Mouse (Mus musculus) kidney, adult 8-10 months (tissue): ENCODE data around the gene Mtx1.

Experiments used
- DNase-seq, 2 experiments: peaks; one replicate each; pipeline ENCODE4 v3.0.0; 2022

The Mtx1 gene

GRCm38 (mm10) chr3:89226900-89227299 is at the start of gene Mtx1:
Gene Mtx1 (minus strand): TSS chr3:89227088.
- no peak for DNase-seq

- DNase-seq = peak in 1 of 2 experiments; percentile 48
These were observed 49.2 kb upstream of the Mtx1 start for GRCm38 (mm10) chr3:89276061-89276460.

DNA sequence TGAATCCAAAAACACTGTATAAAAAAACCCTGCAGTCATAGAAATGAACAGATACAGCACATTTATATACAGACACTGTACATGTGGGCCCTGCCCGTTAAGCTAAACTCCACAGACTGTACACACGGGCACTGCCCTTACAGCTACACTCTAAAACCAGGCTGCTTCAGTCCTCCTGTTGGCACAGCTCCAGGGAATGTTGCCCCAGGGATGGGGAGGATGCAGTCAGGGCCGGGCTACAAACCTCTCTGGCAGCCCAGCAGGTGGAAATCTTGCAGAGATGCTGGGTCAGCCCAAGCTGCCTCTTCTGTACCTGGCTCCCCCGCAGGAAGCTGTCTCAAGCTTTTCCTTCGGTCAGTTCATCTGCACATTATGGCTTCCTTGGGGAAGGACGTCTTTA is 44.9 kb upstream of the Mtx1 start:
- peak; percentile 53 for DNase-seq

GRCm38 (mm10) chr3:89270891-89271290 is 44.0 kb upstream of the Mtx1 start:
- peak in 1 of 2 experiments; percentile 36 for DNase-seq

DNA sequence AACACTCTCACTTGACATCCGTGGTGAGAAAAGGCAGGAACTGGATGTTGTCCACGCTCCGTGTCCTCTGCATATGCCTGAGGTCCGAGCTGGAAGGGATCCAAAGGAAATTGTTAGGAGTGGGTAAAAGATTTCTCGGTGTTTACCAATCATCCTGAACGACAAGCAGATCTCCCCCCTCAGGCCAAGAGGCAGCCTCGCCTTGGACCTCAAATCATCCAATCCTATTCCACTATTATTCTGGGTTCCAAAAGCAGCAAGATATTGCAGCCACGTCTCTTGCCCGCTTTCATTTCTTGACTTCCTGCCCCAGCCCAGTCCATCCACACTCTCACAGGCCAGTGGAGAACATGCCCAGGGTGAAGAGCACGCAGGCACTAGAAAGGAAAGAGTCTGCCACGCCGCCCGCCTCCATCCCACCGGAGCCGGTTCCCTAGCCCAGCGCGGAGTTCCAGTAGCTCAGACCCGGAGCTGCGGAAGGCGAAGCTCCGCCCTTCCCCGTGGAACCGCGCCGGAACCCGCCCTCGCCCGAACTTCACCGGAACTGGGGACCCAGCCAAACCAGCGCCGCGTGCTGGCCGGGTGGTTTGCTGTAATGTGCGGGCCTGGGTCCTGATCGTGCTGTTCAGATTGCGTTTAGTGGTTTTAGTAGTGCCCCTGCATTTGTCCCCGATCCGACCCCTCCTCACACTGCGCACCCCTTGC is 43.3 kb upstream of the Mtx1 start, which contains the start of gene Slc50a1:
Gene Slc50a1 (minus strand): TSS at position 520 of the 705 bp plus-strand sequence.
- peak; percentile 80 to 83 for DNase-seq

- DNase-seq = no peak
These were observed 42.0 kb upstream of the Mtx1 start for GRCm38 (mm10) chr3:89268916-89269315.

DNA sequence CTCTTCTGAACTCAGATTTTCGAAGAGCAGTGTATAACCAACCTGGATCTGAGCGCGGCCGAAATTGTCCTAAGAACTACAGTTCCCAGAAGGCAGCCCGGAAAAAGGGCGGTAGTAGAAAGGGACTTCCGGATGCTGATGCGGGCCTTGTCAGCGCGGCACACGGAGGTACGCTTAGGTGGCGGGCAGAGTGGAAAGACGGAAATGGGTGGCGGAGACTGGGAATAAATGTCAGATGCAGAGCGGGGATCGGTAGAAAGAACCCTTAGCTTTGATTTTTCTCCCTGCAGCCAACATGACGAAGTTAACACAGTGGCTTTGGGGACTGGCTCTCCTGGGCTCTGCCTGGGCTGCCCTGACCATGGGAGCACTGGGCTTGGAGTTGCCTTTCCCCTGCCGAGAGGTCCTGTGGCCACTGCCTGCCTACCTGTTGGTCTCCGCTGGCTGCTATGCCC is 39.6 kb upstream of the Mtx1 start:
- peak; percentile 80 to 81 for DNase-seq

GRCm38 (mm10) chr3:89262417-89262816 is 35.5 kb upstream of the Mtx1 start:
- no peak for DNase-seq

DNA sequence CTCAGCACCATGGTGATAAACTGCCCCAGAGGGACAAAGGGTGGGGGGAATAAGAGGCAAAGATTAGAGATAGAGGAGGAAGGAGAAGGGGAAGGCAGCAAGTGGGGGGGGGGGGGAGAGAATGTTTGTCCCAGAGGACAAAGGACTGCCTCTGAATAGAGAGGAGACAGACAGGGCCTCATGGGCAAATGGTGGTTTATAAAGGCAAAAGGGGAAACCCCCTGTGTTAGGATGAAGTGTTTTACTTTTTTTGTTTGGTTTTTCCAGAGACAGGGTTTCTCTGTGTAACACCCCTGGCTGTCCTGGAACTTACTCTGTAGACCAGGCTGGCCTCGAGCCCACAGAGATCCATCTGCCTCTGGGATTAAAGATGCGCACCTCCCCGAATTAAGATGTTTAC is 33.3 kb upstream of the Mtx1 start:
- DNase-seq = no peak

- no peak for DNase-seq
These were observed 32.2 kb upstream of the Mtx1 start, which contains the start of gene Dpm3 for GRCm38 (mm10) chr3:89259076-89259475. Gene Dpm3 (plus strand): TSS chr3:89259358.

DNA sequence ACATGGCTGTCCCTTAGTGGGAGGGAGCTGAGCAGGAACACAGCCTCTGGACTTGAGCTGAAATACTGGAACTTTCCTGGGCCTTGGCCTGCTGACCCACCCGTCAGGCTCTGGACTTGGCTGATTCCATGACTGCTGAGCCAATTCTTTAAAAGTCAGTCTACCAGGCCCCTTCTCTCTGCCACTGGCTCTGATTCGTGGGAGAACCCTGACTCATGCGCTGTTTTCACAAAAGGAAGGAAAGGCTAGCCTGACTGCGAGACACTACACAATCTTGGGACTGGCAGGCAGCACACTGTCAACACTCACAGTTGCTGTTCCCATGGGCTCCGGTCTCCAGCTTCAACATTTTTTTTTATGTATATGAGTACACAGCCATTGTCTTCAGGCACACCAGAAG is 29.3 kb upstream of the Mtx1 start:
- no peak for DNase-seq

- DNase-seq = no peak
These were observed 28.1 kb upstream of the Mtx1 start for GRCm38 (mm10) chr3:89254994-89255393.

GRCm38 (mm10) chr3:89251365-89251895 is 24.5 kb upstream of the Mtx1 start:
- peak; percentile 69 to 77 for DNase-seq

- DNase-seq = peak; percentile 85 to 88
These were observed 23.6 kb upstream of the Mtx1 start for GRCm38 (mm10) chr3:89250435-89251040.

DNA sequence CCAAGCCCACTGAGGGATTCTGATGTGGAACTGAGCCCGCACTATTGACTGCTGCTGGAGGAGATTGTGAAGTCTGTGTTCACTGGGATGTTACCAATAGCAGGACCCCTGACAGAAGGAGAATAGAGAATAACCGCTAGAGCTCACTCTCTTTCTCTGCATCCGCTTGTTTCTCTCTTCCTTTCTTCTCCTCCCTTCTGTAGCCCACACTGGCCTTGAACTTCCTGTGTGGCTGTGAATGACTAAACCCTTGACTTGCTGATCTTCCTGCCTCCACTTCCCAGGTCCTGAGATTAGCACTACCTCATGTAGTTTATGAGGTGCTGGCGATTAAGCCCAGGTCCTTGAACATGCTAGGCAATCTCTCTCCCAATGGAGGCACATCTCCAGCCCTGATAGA is 20.6 kb upstream of the Mtx1 start:
- DNase-seq = no peak

DNA sequence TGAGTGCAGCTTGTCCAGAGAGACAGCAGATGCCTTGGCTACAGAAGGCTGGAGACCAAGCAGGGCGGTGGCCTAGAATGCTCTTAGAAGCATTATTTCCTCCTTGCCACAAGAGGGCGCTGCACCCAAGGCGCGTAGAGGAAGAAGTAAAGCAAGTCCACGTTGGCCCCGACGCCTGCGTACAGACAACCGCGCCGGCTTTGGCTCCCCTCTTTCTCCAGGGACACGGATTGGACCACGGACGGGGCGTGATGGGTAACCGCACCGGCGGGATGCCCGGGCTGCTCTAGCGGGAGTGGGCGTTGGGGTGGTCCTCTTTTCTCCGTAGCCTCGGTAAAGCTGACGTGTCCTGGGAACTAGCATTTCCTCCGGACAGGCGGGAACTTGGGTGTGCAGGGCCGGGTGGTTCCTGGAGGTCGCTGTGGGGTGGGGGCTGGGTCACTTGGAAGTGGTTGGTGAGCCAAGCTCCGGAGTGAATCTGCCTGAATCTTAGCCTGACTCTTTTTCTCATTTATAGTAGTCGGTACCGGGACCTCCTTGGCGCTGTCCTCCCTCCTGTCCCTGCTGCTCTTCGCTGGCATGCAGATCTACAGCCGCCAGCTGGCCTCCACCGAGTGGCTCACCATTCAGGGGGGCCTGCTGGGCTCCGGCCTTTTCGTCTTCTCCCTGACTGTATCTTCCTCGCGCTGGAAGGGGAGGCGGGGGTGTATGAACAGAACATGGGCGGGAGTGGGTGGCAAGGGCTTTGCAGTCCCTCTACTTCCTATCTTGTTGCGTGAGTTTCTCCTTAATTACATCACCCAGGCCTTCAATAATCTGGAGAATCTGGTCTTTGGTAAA is 19.6 kb upstream of the Mtx1 start, which contains the start of gene Trim46:
Gene Trim46 (minus strand): TSS at position 49 of the 840 bp plus-strand sequence.
- peak; percentile 89 for DNase-seq

DNA sequence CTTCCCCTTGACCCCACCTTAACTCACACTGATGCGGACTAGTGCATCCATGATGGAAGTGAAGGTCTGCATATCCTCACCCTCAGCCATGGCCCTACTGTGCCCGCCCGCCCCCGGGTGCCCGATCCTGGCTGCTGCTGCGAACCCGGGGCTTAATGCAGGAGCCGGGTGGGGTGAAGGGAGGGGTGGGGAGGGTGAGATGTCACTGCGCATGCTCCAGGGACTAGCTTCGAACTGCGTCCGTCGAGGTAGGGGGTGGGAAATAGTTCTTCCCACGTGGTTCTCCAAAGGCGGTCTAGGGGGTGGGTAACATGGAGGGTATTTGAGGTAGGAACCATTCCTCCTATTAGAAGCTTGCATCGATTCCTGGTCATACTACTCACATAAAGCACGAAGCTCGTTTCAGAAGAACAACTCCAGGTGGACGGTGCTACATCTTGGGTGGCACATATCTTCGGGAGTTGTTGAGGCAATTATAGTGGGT is 18.8 kb upstream of the Mtx1 start, which contains the start of gene Krtcap2:
Gene Krtcap2 (plus strand): TSS at position 279 of the 484 bp plus-strand sequence.
- DNase-seq = no peak

GRCm38 (mm10) chr3:89244982-89245687 is 18.2 kb upstream of the Mtx1 start:
- DNase-seq = no peak

GRCm38 (mm10) chr3:89244158-89244981 is 17.5 kb upstream of the Mtx1 start:
- DNase-seq = peak; percentile 49 to 56

DNA sequence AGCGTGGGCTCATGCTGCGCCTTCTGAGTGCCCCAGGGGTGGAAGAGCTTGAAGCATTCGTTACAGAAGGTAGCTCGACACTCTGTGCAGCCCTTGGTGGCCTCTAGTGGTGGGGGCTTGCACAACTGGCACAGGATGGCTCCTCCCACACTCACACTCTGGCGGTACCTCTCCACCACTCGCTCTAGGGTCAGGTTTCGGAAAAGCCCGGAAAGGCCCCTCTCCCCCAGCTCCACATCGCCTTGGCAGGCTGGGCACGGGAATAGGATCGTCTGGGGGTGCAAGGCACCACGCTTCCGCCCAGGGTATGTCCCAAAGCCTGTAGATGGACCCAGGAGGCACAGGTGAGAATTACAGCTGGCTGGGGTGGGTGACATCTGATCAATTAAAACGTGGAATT is 16.7 kb upstream of the Mtx1 start:
- peak; percentile 64 to 66 for DNase-seq

DNA sequence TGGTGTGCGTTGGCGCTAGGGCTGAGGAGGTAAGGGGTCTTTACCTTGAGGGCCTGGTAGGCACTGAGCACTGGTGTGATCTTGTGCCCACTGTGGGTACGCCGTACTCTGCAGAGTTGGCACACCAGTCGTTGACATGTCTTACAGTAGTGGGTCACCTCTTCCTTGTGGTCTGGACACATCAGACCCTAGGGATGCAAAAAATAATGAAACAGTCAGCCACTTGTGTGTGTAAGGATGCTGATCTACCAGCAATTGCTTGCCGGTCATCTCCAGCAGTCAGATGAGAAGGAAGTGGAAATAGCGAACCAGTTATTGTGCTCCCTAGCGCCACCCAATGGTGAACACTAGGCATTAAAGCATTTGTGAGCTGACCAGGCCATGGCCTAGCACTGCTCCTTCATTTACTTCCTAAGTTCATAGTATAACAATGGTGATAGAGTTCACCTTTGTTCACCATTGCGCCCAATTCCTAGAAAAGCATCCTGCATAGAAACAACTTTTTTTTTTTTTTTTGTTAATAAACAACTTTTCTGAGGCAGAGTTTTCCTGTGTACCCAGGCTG is 15.5 kb upstream of the Mtx1 start:
- DNase-seq = peak; percentile 73 to 78
